In the genomic region with DNA sequence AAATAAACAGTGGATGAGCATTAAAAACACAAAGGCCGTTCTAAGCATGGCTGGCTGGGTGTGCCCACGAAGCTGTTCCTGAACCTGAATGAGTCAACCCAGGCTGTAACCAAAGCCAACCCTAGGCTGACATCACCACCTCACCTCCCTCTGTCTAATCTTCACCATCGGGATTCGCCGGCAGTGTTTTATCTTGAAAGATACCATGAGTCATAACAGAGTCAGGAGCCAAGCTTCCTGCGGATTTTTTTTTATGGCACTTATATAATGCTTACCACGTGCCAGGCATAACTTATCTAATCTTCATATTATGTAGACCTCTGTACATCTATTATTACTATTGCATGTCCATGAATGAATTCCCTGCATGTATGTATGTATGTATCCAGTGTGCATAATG, we compare ENCODE assay signal across 15 mouse cellular contexts. TPM values are rescaled to one million over a fixed set of nuclear protein-coding genes. Genes with fewer than 3 reads are reported as not detected.
DNase-seq lines count a peak whose midpoint lies in the region; ATAC-seq and TF ChIP-seq lines count a peak whose summit lies in the region.
"Had no signal": no experiment of that assay in that cellular context is flagged by ENCODE, and none has a peak within 500 bp of the region (broad histone marks: within the 10 kb centered on the region; RNA-seq: fewer than 3 reads in every experiment).

No protein-coding gene starts in this region.

- H3K36me3 ChIP-seq in midbrain, embryonic 16.5 days (ENCODE audit: control insufficient read depth, insufficient read depth, low read length): no peaks in the 10 kb centered on the region
- H3K36me3 ChIP-seq: liver, embryonic 15.5 days; midbrain, embryonic 12.5 days; neural tube, embryonic 13.5 days had no signal

- H3K9me3 ChIP-seq in midbrain, embryonic 16.5 days (replicated peaks; ENCODE audit: control insufficient read depth, low read length, poor library complexity, severe bottlenecking): no peaks in the 10 kb centered on the region
- H3K9me3 ChIP-seq: liver, embryonic 15.5 days; midbrain, embryonic 12.5 days; neural tube, embryonic 13.5 days had no signal

- no peak for ATAC-seq in midbrain, embryonic 16.5 days

- no peaks in the 10 kb centered on the region for H3K27me3 ChIP-seq in midbrain, embryonic 16.5 days (ENCODE audit: control insufficient read depth, insufficient read depth, low read depth, low read length)
- H3K27me3 ChIP-seq: liver, embryonic 15.5 days; midbrain, embryonic 12.5 days; neural tube, embryonic 13.5 days had no signal

- no peak overlapping the region for H3K9ac ChIP-seq in midbrain, embryonic 16.5 days (ENCODE audit: low read depth, low read length)
- H3K9ac ChIP-seq: liver, embryonic 15.5 days; midbrain, embryonic 12.5 days; neural tube, embryonic 13.5 days had no signal

- DNase-seq in left cerebral cortex, adult 2 months (ENCODE audit: extremely low spot score in 1 of 2, low spot score in 2 of 2): peak in 1 of 2 experiments; percentile 37
- no peak for DNase-seq in left cerebral cortex, postnatal 10 days (ENCODE audit: extremely low spot score in 1 of 2, low spot score in 2 of 2)
- peak; percentile 97 for DNase-seq in 3T3-L1 (ENCODE audit: low read depth, low spot score)
- DNase-seq in MN1 (ENCODE audit: low spot score): peak; percentile 59
- DNase-seq in large intestine, adult 2 months (ENCODE audit: low read depth, low spot score): peak; percentile 86
- DNase-seq in heart, postnatal 4 days: no peak
- DNase-seq: cerebellum, adult 8-10 months; heart, adult 2 months; kidney, adult 9 months; layer of hippocampus, postnatal 36 days; spleen, adult 18-20 months had no signal

- H3K4me3 ChIP-seq in left cerebral cortex, adult 2 months: no peak overlapping the region
- no peak overlapping the region for H3K4me3 ChIP-seq in midbrain, embryonic 16.5 days (ENCODE audit: low read depth, low read length)
- H3K4me3 ChIP-seq: heart, adult 2 months; liver, embryonic 15.5 days; midbrain, embryonic 12.5 days; neural tube, embryonic 13.5 days had no signal

- H3K4me1 ChIP-seq in midbrain, embryonic 16.5 days (ENCODE audit: control insufficient read depth, insufficient read depth, low read length): no peaks in the 10 kb centered on the region
- H3K4me1 ChIP-seq: liver, embryonic 15.5 days; midbrain, embryonic 12.5 days had no signal

- WGBS in large intestine, adult 2 months: 13% methylated on average over 7 of the region's 7 CpGs
- 88% methylated on average over 7 of the region's 7 CpGs for WGBS in midbrain, embryonic 16.5 days

- H3K4me2 ChIP-seq in midbrain, embryonic 16.5 days (ENCODE audit: low read length): no peak overlapping the region
- H3K4me2 ChIP-seq: liver, embryonic 15.5 days; midbrain, embryonic 12.5 days; neural tube, embryonic 13.5 days had no signal

- peak overlapping the region; percentile 69 for H3K27ac ChIP-seq in left cerebral cortex, adult 2 months
- no peak overlapping the region for H3K27ac ChIP-seq in midbrain, embryonic 16.5 days (ENCODE audit: low read length)
- H3K27ac ChIP-seq: heart, adult 2 months; liver, embryonic 15.5 days; midbrain, embryonic 12.5 days; neural tube, embryonic 13.5 days had no signal

- no peak for TF ChIP-seq CTCF in left cerebral cortex, adult 2 months (IDR thresholded peaks at IDR 0.05)

- intact Hi-C loops in left cerebral cortex, adult 2 months (cut with DNase I): no loop called here
- intact Hi-C loops in left cerebral cortex, postnatal 10 days (cut with DNase I): no loop called here

RNA-seq across cellular contexts. Expression of gene Ptges, which starts 9.4 kb away (rescaled TPM):
- total RNA-seq in left cerebral cortex, adult 2 months (2021): 1 to 10 TPM; 5.1 to 6.9 TPM
- total RNA-seq in left cerebral cortex, postnatal 10 days (2021): 1 to 10 TPM; 4.2 to 6.2 TPM
- polyA plus RNA-seq in large intestine, adult 2 months (2012; rRNA removed): 9.6 and 11.4 TPM in 2 replicates
- 5.1 and 5.2 TPM in 2 replicates for polyA plus RNA-seq in midbrain, embryonic 16.5 days (2015; fragmentation: Nextera tagmentation; extraction: Ambion mirVana)
- 1 to 10 TPM; 2.1 to 3.5 TPM for total RNA-seq in heart, postnatal 4 days (2021)

RNA-seq across cellular contexts. Expression of gene Tor1b, which starts 32.5 kb away (rescaled TPM):
- total RNA-seq in left cerebral cortex, adult 2 months (2021): 10 to 100 TPM; 28.0 to 32.9 TPM
- 10 to 100 TPM; 27.6 to 31.2 TPM for total RNA-seq in left cerebral cortex, postnatal 10 days (2021)
- 14.3 and 18.1 TPM in 2 replicates for polyA plus RNA-seq in large intestine, adult 2 months (2012; rRNA removed)
- polyA plus RNA-seq in midbrain, embryonic 16.5 days (2015; fragmentation: Nextera tagmentation; extraction: Ambion mirVana): 18.2 and 18.3 TPM in 2 replicates
- 10 to 100 TPM; 35.3 to 35.7 TPM for total RNA-seq in heart, postnatal 4 days (2021)

RNA-seq across cellular contexts. Expression of gene Tor1a, which starts 47.5 kb away (rescaled TPM):
- total RNA-seq in left cerebral cortex, adult 2 months (2021): 10 to 100 TPM; 38.0 to 43.2 TPM
- 10 to 100 TPM; 44.5 to 44.7 TPM for total RNA-seq in left cerebral cortex, postnatal 10 days (2021)
- polyA plus RNA-seq in large intestine, adult 2 months (2012; rRNA removed): 51.1 and 58.2 TPM in 2 replicates
- 97.5 and 106 TPM in 2 replicates for polyA plus RNA-seq in midbrain, embryonic 16.5 days (2015; fragmentation: Nextera tagmentation; extraction: Ambion mirVana)
- 10 to 100 TPM; 20.5 to 20.6 TPM for total RNA-seq in heart, postnatal 4 days (2021)

Comparison
In these comparisons a context has a peak if more than half of its experiments do, and no peak if none do; other contexts are left out.
1. DNase-seq: peak in 3T3-L1 (single experiment), MN1 (single experiment) and large intestine, adult 2 months (single experiment); none in left cerebral cortex, postnatal 10 days (0 of 2) and heart, postnatal 4 days (single experiment).